Mouse (Mus musculus) spleen, adult 2 months (tissue): ENCODE results near the gene Fnbp1. TPM values are rescaled to one million over a fixed set of nuclear protein-coding genes. Genes with fewer than 3 reads are reported as not detected.

Source experiments
- DNase-seq, 2 experiments: peaks; one replicate each; pipeline versions ENCODE4 v3.0.0 to v3.0.0-alpha.2; 2012 to 2021; ENCODE audit warnings: low spot score in 2 of 2, low read depth in 1 of 2
- H3K27ac ChIP-seq: fragments of 200-500 bp; 2 replicates; pipeline ENCODE4 v1.5.1; 2012; ENCODE audit warnings: low read length, inconsistent platforms; ENCODE audit not compliant: insufficient read depth
- H3K27me3 ChIP-seq: fragments of 200-500 bp; 2 replicates; pipeline ENCODE4 v1.6.1; 2012; ENCODE audit warnings: mild to moderate bottlenecking, moderate library complexity, low read length, inconsistent platforms; ENCODE audit not compliant: control insufficient read depth, insufficient read depth
- H3K36me3 ChIP-seq: fragments of 200-500 bp; 2 replicates; pipeline ENCODE4 v1.6.1; 2012; ENCODE audit warnings: mild to moderate bottlenecking, low read length, inconsistent platforms; ENCODE audit not compliant: control insufficient read depth, insufficient read depth
- H3K4me1 ChIP-seq: fragments of 200-500 bp; 2 replicates; pipeline ENCODE4 v1.6.1; 2011; ENCODE audit warnings: inconsistent platforms; ENCODE audit not compliant: control insufficient read depth, insufficient read depth, insufficient read length
- H3K4me3 ChIP-seq: fragments of 200-500 bp; 2 replicates; pipeline ENCODE4 v1.5.1; 2011; ENCODE audit warnings: mild to moderate bottlenecking, inconsistent platforms; ENCODE audit not compliant: insufficient read depth, insufficient read length; ENCODE audit errors: extremely low read depth
- CTCF ChIP-seq: fragments of 200-500 bp; IDR thresholded peaks from 2 replicates; pipeline ENCODE4 v1.5.1; 2011; ENCODE audit warnings: mild to moderate bottlenecking, inconsistent platforms; ENCODE audit not compliant: insufficient read depth, insufficient read length, insufficient replicate concordance; ENCODE audit errors: extremely low read depth
- POLR2A ChIP-seq: fragments of 200-500 bp; IDR thresholded peaks from 2 replicates; pipeline ENCODE4 v1.6.1; 2011; ENCODE audit warnings: low read depth, low read length, inconsistent platforms
- WGBS: fragments of 180-500 bp; shearing (Covaris S2); methylation state at CpG from one replicate; pipeline ENCODE4 v1.1.7; 2018; 5-methylcytosine and 5-hydroxymethylcytosine counted together
- polyA plus RNA-seq: library from polyadenylated mRNA; depleted of rRNA; stranded (reverse); fragments of >200 nt; gene quantifications from 2 replicates; pipeline ENCODE4 v1.2.3, GENCODE M21; 2012

Fnbp1 gene
- polyA plus RNA-seq, 1 experiment = 78.7 TPM

DNA sequence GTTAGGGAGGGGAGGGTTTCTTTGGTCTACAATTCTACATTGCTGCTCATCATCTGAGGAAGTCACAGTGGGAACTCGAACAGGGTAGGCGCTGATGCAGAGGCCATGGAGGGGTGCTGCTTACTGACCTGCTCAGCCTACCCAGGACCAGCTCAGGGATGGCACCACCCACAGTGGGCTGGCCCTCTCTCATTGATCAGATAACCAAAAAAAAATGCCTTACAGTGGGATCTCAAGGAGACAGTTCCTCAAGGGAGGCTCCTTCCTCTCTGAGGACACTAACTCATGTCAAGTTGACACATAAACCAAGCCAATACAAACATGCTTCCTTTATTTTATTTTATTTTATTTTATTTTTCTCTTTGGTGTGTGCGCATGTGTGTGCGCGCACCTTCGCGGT is 72.3 kb downstream of the Fnbp1 start:
- H3K27me3 ChIP-seq = no peaks in the 10 kb centered on the region
- H3K4me3 ChIP-seq = no peak overlapping the region
- H3K27ac ChIP-seq = peak overlapping the region; percentile 36; the same call in 1 of the 2 replicates
- peaks cover 8% of the 10 kb centered on the region; the same call in 1 of the 2 replicates for H3K36me3 ChIP-seq
- no peak for DNase-seq
- TF ChIP-seq POLR2A (no peak), CTCF (no peak)
- peaks cover 20% of the 10 kb centered on the region; the same call in 1 of the 2 replicates for H3K4me1 ChIP-seq
- WGBS = 94% methylated on average over 7 of the region's 7 CpGs

DNA sequence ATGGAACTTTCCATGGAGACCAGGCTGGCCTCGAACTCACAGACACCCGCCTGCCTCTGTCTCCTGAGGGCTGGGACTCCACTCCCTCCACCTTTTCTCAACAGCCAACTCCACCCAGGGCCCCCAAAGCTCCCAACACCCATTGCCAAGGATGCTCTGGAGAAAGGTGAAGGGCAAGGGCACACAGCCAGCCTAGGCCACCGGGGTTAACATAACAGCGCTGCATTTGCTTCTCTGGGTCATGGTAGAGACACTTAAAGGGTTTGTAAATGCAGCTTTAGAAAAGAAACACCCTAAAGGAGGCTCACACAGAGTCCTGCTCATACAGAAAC is 72.7 kb downstream of the Fnbp1 start:
- Histone ChIP-seq H3K27me3 (no peaks in the 10 kb centered on the region), H3K27ac (peak overlapping the region; percentile 36), H3K36me3 (peaks cover 8% of the 10 kb centered on the region; the same call in 1 of the 2 replicates), H3K4me1 (peaks cover 20% of the 10 kb centered on the region; the same call in 1 of the 2 replicates), H3K4me3 (no peak overlapping the region)
- DNase-seq = no peak
- 89% methylated on average over 4 of the region's 4 CpGs for WGBS
- no peak for TF ChIP-seq POLR2A
- TF ChIP-seq CTCF = no peak

DNA sequence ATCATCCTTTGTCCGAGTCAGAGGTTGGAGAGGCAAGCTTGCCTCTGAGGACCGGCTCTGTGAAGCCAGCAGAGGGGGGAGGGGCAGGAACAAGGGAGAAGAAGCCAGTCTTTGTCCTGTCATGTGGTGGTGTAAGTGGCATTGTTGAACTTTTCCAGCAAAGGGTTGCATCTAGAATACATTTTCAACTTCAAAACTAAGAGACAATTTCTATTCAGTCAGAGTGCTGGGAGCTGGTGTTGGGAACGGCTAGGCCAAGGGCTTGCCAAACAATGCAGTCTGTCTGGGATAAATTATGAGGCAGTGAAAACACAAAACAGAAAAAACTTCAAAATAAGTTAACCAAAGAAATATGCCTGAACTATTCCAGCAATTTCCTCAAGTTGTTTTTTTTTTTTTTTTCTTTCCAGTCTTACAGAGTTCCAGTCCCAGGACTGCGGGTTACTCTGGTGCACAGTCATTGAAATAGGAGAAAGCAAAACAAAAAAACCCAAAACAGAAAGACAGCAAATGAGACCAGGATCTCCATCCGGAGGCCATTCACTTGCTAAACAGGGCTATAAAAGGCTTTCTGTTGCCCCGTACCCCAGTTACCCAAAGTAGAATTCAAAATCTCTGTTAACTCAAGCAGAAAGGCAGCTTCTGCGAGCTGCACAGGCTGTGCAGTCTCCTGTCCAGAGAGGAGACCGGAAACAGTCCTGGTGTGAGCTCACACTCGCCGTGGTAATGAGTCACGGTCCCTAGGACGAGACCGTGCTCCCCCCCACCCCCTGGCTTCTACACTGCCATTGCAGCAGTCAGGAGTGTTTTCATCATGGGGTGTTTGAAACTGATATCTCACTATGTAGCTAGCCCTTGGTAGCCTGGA is 73.3 kb downstream of the Fnbp1 start:
- H3K4me1 ChIP-seq = peaks cover 14% of the 10 kb centered on the region; the same call in 1 of the 2 replicates
- 72% methylated on average over 13 of the region's 13 CpGs for WGBS
- peaks cover 8% of the 10 kb centered on the region; the same call in 1 of the 2 replicates for H3K36me3 ChIP-seq
- H3K27ac ChIP-seq = peak overlapping the region; percentile 36
- TF ChIP-seq POLR2A = no peak
- TF ChIP-seq CTCF = no peak
- no peaks in the 10 kb centered on the region for H3K27me3 ChIP-seq
- DNase-seq = no peak
- no peak overlapping the region for H3K4me3 ChIP-seq

DNA sequence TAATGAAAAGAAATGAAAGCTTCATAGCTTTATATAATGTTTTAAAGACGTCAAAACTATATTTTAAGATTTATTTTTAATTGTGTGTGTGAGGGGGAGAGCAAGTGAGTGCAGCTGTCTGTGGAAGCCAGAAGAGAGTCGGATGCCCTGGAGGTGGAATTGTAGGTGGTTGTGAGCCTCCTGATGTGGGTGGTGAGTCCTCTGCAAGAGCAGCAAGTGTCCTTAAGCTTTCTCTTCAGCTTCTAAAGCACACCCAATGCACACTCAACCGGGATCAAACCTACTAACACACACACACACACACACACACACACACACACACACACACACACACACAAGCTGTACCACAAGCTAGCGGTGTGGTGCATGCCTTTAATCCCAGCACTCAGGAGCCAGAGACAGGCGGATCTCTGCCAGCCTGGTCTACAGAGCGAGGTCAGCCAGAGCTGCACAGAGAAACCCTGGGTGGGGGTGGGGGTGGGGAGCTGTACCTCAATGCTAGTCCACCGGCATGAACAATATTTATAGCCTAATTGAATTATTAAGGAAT is 74.0 kb downstream of the Fnbp1 start:
- no peak for DNase-seq
- TF ChIP-seq POLR2A (no peak), CTCF (no peak)
- Histone ChIP-seq H3K27me3 (no peaks in the 10 kb centered on the region), H3K36me3 (peaks cover 5% of the 10 kb centered on the region; the same call in 1 of the 2 replicates), H3K4me3 (no peak overlapping the region), H3K27ac (no peak overlapping the region), H3K4me1 (peaks cover 14% of the 10 kb centered on the region; the same call in 1 of the 2 replicates)
- WGBS = 82% methylated on average over 7 of the region's 7 CpGs

DNA sequence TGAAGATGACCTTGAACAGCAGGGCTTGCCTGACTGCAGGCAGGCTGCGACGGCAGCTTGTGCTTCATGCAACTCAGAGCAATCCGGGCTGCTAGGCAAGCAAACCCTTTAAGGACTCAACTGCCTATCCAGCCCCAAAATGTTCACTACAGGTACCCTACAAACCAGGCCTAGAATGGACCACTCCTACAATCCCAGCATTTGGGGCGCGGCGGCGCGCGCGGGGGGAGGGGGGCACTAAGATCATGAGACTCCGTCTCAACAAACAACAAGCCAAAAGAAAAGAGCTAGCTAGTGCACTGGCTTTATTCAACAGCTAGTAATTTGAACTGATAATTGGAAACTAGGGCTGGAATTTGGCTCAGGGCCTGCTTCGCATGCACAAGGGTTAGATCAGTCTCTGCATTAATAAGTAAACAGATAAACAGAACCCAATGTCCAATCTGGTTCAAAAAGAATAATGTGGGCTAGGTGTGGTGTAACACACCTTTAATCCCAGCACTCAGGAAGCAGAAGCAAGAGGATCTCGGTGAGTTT is 74.7 kb downstream of the Fnbp1 start:
- no peak for TF ChIP-seq CTCF
- no peak for TF ChIP-seq POLR2A
- DNase-seq = no peak
- H3K4me3 ChIP-seq = no peak overlapping the region
- peak overlapping the region; percentile 13; the same call in 1 of the 2 replicates for H3K27ac ChIP-seq
- peaks cover 5% of the 10 kb centered on the region; the same call in 1 of the 2 replicates for H3K36me3 ChIP-seq
- H3K27me3 ChIP-seq = no peaks in the 10 kb centered on the region
- 94% methylated on average over 13 of the region's 13 CpGs for WGBS
- peaks cover 16% of the 10 kb centered on the region; the same call in 1 of the 2 replicates for H3K4me1 ChIP-seq

DNA sequence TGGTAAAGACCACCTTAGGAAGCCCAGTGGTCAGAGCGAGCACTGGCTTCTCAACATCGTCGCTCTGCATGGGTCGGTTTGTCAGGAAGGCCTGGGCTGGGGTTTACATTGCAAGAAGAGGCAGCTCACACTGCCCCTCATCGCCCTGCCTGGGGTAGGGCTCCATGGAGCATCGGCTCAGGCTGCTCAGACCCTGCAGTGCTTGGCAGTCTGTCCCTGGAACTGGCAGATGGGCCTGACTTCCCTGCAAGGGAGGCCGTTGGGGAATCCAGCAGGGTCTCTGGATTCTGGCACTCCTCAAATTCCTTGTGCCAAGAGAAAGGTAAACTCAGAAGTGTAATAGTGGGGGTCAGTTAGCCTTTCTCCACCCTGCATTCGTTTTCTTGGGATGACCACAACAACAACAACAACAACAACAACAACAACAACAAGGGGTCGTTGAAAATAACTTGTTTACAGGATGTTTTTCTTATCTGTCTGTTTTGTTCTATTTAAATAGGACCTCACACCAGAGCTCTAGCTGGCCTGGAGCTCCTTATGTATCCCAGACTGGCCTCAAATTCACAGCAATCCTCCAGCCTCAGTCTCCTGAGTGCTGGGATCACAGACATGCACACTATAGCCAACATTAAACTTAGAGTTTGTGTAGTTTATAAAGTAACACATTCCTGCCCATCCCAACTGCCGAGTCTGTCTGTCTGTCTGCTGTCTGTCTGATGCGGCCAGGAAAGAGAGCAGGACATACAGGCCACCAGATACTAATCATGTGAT is 75.6 kb downstream of the Fnbp1 start:
- 88% methylated on average over 11 of the region's 11 CpGs for WGBS
- Histone ChIP-seq H3K27ac (no peak overlapping the region), H3K4me1 (peaks cover 22% of the 10 kb centered on the region; the same call in 1 of the 2 replicates), H3K36me3 (peaks cover 4% of the 10 kb centered on the region; the same call in 1 of the 2 replicates), H3K4me3 (no peak overlapping the region), H3K27me3 (no peaks in the 10 kb centered on the region)
- no peak for DNase-seq
- TF ChIP-seq CTCF (no peak), POLR2A (no peak)
